Mouse (Mus musculus) midbrain, postnatal 0 days (tissue): ENCODE results near the gene Gm13289. TPM values are rescaled to one million over a fixed set of nuclear protein-coding genes. Genes with fewer than 3 reads are reported as not detected.
"Not testable (repeated sequence)": the region's sequence is repeated elsewhere in the genome, so short reads cannot be mapped to it uniquely, and the experiment has no call there.

Source experiments
- ATAC-seq: fragments of 200-750 bp; cut with Nextera tagmentation; 2 replicates; pipeline ENCODE4 v1.8.0; 2017; ENCODE audit warnings: moderate number of reproducible peaks, mild to moderate bottlenecking, moderate TSS enrichment, moderate library complexity; ENCODE audit not compliant: low FRiP score
- DNase-seq: peaks from one replicate; pipeline ENCODE4 v3.0.0-alpha.2; 2015; ENCODE audit warnings: low spot score
- H3K27ac ChIP-seq: fragments of 300-500 bp; sonication (generic); 2 replicates; pipeline ENCODE4 v1.5.1; 2014; ENCODE audit warnings: low read depth, mild to moderate bottlenecking, low read length, mixed read lengths
- H3K27me3 ChIP-seq: fragments of 300-500 bp; sonication (generic); 2 replicates; pipeline ENCODE4 v1.6.1; 2014; ENCODE audit warnings: low read length, control low read depth, mixed read lengths; ENCODE audit not compliant: insufficient read depth
- H3K36me3 ChIP-seq: fragments of 300-500 bp; sonication (generic); 2 replicates; pipeline ENCODE4 v1.6.1; 2014; ENCODE audit warnings: low read length, control low read depth, mixed read lengths; ENCODE audit not compliant: insufficient read depth
- H3K4me1 ChIP-seq: fragments of 300-500 bp; sonication (generic); 2 replicates; pipeline ENCODE4 v1.6.1; 2014; ENCODE audit warnings: mild to moderate bottlenecking, control low read depth, antibody characterized with exemption, low read length, mixed read lengths; ENCODE audit not compliant: insufficient read depth
- H3K4me2 ChIP-seq: fragments of 300-500 bp; sonication (generic); 2 replicates; pipeline ENCODE4 v1.6.1; 2014; ENCODE audit warnings: low read depth, mild to moderate bottlenecking, low read length, mixed read lengths; ENCODE audit not compliant: poor library complexity, severe bottlenecking
- H3K4me3 ChIP-seq: fragments of 300-500 bp; sonication (generic); 2 replicates; pipeline ENCODE4 v1.5.1; 2014; ENCODE audit warnings: low read depth, mild to moderate bottlenecking, low read length, moderate library complexity
- H3K9ac ChIP-seq: fragments of 300-500 bp; sonication (generic); replicated peaks from 2 replicates; pipeline ENCODE4 v1.6.1; 2014; ENCODE audit warnings: mild to moderate bottlenecking, low read length, moderate library complexity, mixed read lengths; ENCODE audit not compliant: poor library complexity, severe bottlenecking
- H3K9me3 ChIP-seq: fragments of 300-500 bp; sonication (generic); 2 replicates; pipeline ENCODE4 v1.6.1; 2016; ENCODE audit warnings: low read length, control low read depth
- CTCF ChIP-seq: IDR thresholded peaks from 2 replicates; pipeline ENCODE4 v1.5.1; 2016; ENCODE audit warnings: antibody characterized with exemption, mild to moderate bottlenecking
- WGBS: fragments of 180-500 bp; shearing (Covaris S2); extraction: QIAGEN DNeasy Blood & Tissue Kit; methylation state at CpG from one replicate; pipeline ENCODE4 v1.1.7; 2014; 5-methylcytosine and 5-hydroxymethylcytosine counted together
- polyA plus RNA-seq: library from polyadenylated mRNA; unstranded; fragments of >200 nt; fragmentation: Nextera tagmentation; extraction: Ambion mirVana; gene quantifications from 2 replicates; pipeline ENCODE4 v1.2.1, GENCODE M21; 2015
- total RNA-seq: library from RNA; depleted of rRNA; stranded (reverse); fragments of >200 nt; gene quantifications from 2 replicates; pipeline ENCODE4 v1.2.3, GENCODE M21; 2014

Gene Gm13289
- total and polyA plus RNA-seq, 2 experiments from 2014 or later, result not detected

GRCm38 (mm10) chr4:88760431-88760830, 16.3 kb upstream of the Gm13289 start:
- H3K36me3 ChIP-seq, H3K9ac ChIP-seq, H3K27me3 ChIP-seq, ATAC-seq, H3K27ac ChIP-seq, H3K9me3 ChIP-seq, H3K4me1 ChIP-seq: not testable (repeated sequence)
- under 1% methylated on average over 26 of the region's 28 CpGs for WGBS
- H3K4me3 ChIP-seq, result peak overlapping the region; percentile 20; the same call in 1 of the 2 replicates
- H3K4me2 ChIP-seq, result peak overlapping the region; percentile 42
- DNase-seq, result peak; percentile 82
- peak; percentile 67 for TF ChIP-seq CTCF

GRCm38 (mm10) chr4:88761776-88762175, 14.9 kb upstream of the Gm13289 start:
- H3K4me2 ChIP-seq, H3K4me1 ChIP-seq, H3K4me3 ChIP-seq, H3K27ac ChIP-seq, H3K9ac ChIP-seq, H3K36me3 ChIP-seq, H3K27me3 ChIP-seq, ATAC-seq, DNase-seq, H3K9me3 ChIP-seq: not testable (repeated sequence)
- WGBS, result 72% methylated on average over 6 of the region's 8 CpGs

DNA sequence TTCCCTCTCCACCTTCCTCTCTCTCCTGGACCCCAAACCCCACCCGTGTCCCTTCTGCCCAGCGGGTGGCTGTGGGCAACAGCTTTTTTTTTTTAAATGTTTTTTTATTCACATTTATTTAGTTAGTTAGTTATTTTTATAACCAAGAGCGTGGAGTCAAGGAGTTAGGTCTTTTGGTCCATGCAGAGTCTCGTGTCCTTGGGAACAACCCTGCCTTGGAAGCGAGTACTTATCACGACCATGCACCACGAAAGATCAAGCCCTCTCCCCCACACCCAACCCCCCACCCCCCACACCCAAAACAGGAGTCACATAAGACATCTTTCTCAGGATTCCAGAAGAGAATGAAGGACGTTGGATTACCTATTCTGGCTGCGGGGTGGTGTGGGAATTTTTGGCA, 14.4 kb upstream of the Gm13289 start:
- DNase-seq, H3K27me3 ChIP-seq, H3K4me3 ChIP-seq, H3K9me3 ChIP-seq, H3K4me1 ChIP-seq, H3K36me3 ChIP-seq, ATAC-seq, H3K9ac ChIP-seq, H3K4me2 ChIP-seq, H3K27ac ChIP-seq: not testable (repeated sequence)
- 60% methylated on average over 8 of the region's 9 CpGs for WGBS

DNA sequence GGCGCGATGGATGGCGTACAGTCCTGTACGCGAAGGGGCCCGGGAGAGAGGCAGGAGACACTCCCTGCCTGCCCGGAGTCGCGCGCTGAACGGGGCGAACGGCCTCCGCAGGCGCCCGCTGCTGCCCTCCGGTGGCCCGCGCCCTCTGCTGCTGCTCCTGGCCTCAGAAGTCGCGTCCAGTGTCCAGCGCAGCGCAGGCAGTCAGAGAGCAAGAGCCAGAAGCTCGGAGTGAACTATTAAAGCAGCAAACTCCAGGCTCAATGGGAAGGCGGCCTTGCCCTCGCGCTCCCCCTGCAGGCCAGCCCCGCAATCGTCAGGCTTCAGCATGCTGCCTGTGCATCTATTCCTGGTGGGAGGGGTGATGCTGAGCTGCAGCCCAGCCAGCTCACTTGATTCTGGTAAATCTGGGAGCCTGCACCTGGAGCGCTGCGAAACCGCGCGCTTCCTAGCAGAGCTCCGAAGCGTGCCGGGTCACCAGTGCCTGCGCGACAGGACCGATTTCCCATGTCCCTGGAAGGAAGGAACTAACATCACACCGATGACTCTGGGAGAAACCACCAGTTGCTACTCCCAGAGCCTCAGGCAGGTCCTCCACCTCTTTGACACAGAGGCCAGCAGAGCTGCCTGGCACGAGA, 13.2 kb upstream of the Gm13289 start:
- not testable (repeated sequence) for H3K27me3 ChIP-seq, H3K27ac ChIP-seq, H3K9me3 ChIP-seq, H3K4me1 ChIP-seq, H3K9ac ChIP-seq, H3K36me3 ChIP-seq, ATAC-seq
- Histone ChIP-seq H3K4me2 (peak overlapping the region; percentile 46), H3K4me3 (peak overlapping the region; percentile 26)
- peak; percentile 76 for DNase-seq
- 3% methylated on average over 29 of the region's 42 CpGs for WGBS
- TF ChIP-seq CTCF, result peak; percentile 65

- H3K4me3 ChIP-seq, H3K4me2 ChIP-seq, H3K9me3 ChIP-seq, H3K4me1 ChIP-seq, ATAC-seq, DNase-seq, H3K27ac ChIP-seq, H3K36me3 ChIP-seq, H3K27me3 ChIP-seq, H3K9ac ChIP-seq: not testable (repeated sequence)
- WGBS, result no CpG with 5 or more reads among the region's 32 CpGs
Measured at GRCm38 (mm10) chr4:88773534-88773933, 3.2 kb upstream of the Gm13289 start, which contains the start of gene Gm13290. Gene Gm13290 (plus strand): TSS chr4:88773834.

DNA sequence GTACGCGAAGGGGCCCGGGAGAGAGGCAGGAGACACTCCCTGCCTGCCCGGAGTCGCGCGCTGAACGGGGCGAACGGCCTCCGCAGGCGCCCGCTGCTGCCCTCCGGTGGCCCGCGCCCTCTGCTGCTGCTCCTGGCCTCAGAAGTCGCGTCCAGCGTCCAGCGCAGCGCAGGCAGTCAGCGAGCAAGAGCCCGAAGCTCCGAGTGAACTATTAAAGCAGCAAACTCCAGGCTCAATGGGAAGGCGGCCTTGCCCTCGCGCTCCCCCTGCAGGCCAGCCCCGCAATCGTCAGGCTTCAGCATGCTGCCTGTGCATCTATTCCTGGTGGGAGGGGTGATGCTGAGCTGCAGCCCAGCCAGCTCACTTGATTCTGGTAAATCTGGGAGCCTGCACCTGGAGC, 2.8 kb downstream of the Gm13289 start, which contains the start of gene Gm13272:
Gene Gm13272, plus strand, starts transcription at position 301 of the 400 bp plus-strand sequence.
- not testable (repeated sequence) for H3K9me3 ChIP-seq, H3K36me3 ChIP-seq, ATAC-seq, H3K4me1 ChIP-seq, H3K4me2 ChIP-seq, H3K9ac ChIP-seq, H3K27ac ChIP-seq, H3K4me3 ChIP-seq, H3K27me3 ChIP-seq, DNase-seq
- no CpG with 5 or more reads among the region's 29 CpGs for WGBS

- DNase-seq, H3K9ac ChIP-seq, H3K4me2 ChIP-seq, H3K9me3 ChIP-seq, H3K27me3 ChIP-seq, H3K27ac ChIP-seq, ATAC-seq, H3K4me1 ChIP-seq, H3K4me3 ChIP-seq, H3K36me3 ChIP-seq: not testable (repeated sequence)
- 51% methylated on average over 13 of the region's 18 CpGs for WGBS
Measured at GRCm38 (mm10) chr4:88780320-88780719, 3.6 kb downstream of the Gm13289 start.

- H3K4me2 ChIP-seq, DNase-seq, H3K27ac ChIP-seq, H3K4me3 ChIP-seq, H3K36me3 ChIP-seq, H3K9ac ChIP-seq, H3K27me3 ChIP-seq, H3K9me3 ChIP-seq, ATAC-seq, H3K4me1 ChIP-seq: not testable (repeated sequence)
- WGBS, result 10% methylated on average over 3 of the region's 7 CpGs
Measured at GRCm38 (mm10) chr4:88781831-88782230, 5.1 kb downstream of the Gm13289 start, which contains the start of gene Ifnz. Gene Ifnz (plus strand): TSS chr4:88782131.
